Mouse (Mus musculus) brown adipose tissue, adult 24 weeks (tissue): Measurements from ENCODE around the gene Ttll6. TPM values are rescaled to one million over a fixed set of nuclear protein-coding genes. Genes with fewer than 3 reads are reported as not detected.

Experiments
- H3K27ac ChIP-seq: fragments of 200-500 bp; replicated peaks from 2 replicates; pipeline ENCODE4 v1.5.1; 2012; ENCODE audit warnings: low read depth, mild to moderate bottlenecking, low read length
- H3K4me1 ChIP-seq: fragments of 200-500 bp; 2 replicates; pipeline ENCODE4 v1.6.1; 2012; ENCODE audit warnings: low read length, mixed read lengths; ENCODE audit not compliant: control insufficient read depth, insufficient read depth, insufficient read length
- H3K4me3 ChIP-seq: fragments of 200-500 bp; 2 replicates; pipeline ENCODE4 v1.5.1; 2012; ENCODE audit warnings: low read depth, mild to moderate bottlenecking, low read length, moderate library complexity; ENCODE audit not compliant: insufficient read depth
- polyA plus RNA-seq: library from polyadenylated mRNA; stranded (reverse); fragments of >200 nt; gene quantifications from 2 replicates; pipeline ENCODE4 v1.2.4, GENCODE M21; 2012; ENCODE audit not compliant: missing spikeins, insufficient read depth, insufficient read length

Gene Ttll6
- polyA plus RNA-seq, 1 experiment, result not detected

GRCm38 (mm10) chr11:96198642-96199041 lies 65.1 kb downstream of the Ttll6 start:
- Histone ChIP-seq H3K4me3 (no peak overlapping the region), H3K27ac (no peak overlapping the region), H3K4me1 (no peaks in the 10 kb centered on the region)

DNA sequence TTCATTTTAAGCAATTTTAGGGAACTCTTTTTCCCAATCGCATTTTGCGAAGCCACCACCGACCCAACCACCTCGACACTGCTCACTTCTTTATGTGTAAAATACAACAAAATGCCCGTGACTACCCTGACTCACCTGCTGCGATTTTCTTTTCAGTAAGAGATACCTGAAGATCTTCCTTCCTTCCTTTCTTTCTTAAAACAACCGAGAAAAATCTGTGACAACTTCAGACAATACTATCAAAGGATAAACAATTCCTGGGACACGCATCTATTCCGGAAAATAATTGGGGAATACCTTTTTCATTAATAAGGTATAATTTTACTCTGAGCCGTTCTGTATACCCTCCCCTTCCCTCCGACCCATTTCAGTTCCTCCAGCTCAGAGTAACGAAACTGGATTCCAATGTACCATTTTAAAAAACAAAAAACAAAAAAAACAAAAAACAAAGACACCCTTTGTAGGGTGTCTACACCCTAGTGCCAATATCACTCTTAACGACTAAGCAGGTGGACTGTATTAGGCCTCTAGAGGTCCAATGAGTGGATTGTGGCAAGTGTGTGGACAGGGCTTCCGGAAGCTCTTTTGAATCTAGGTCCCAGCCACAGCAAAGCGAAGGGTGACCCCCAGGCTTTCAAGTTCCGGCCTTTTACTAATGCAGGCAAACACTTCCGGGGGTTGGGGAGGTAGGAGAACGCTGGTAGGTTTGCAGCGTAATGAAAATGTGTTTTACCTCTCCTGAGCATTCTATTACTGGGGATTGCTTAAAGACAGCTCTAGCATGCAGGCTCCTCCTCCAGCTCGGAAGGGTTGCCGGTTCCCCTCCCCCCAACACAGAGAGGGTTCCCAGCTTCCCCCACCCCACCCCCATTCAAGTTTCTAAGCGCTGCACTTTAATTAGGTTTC lies 65.8 kb downstream of the Ttll6 start:
- Histone ChIP-seq H3K27ac (no peak overlapping the region), H3K4me3 (no peak overlapping the region), H3K4me1 (no peaks in the 10 kb centered on the region)

DNA sequence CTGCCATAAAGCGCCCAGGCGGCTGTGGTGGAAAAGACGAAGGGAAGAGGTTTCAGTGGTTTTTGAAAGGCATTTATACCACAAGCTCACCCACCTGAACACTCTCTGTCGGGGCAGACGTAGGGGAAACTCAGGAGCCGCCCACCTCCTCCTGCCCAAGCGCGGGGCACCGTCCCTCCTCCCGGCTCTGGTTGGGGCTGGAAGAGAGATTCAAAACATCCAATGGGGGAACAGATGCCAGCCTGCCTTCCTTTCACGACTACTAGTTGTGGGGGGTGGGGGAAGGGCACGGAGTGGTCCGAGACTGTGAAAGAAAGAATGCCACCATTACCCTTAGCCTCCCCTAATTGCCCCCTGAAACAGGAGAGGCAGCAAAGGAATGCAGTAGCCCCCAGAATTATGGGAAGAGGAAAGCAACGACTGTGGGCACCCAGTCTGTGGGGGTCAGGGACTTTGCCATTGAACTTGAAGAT lies 66.6 kb downstream of the Ttll6 start:
- Histone ChIP-seq H3K4me3 (no peak overlapping the region), H3K4me1 (no peaks in the 10 kb centered on the region), H3K27ac (no peak overlapping the region)

- Histone ChIP-seq H3K4me1 (no peaks in the 10 kb centered on the region), H3K4me3 (no peak overlapping the region), H3K27ac (no peak overlapping the region)
Observed at GRCm38 (mm10) chr11:96201741-96202140, 68.2 kb downstream of the Ttll6 start.

GRCm38 (mm10) chr11:96202401-96203081 lies 69.0 kb downstream of the Ttll6 start:
- H3K27ac ChIP-seq, result no peak overlapping the region
- no peaks in the 10 kb centered on the region for H3K4me1 ChIP-seq
- no peak overlapping the region for H3K4me3 ChIP-seq

DNA sequence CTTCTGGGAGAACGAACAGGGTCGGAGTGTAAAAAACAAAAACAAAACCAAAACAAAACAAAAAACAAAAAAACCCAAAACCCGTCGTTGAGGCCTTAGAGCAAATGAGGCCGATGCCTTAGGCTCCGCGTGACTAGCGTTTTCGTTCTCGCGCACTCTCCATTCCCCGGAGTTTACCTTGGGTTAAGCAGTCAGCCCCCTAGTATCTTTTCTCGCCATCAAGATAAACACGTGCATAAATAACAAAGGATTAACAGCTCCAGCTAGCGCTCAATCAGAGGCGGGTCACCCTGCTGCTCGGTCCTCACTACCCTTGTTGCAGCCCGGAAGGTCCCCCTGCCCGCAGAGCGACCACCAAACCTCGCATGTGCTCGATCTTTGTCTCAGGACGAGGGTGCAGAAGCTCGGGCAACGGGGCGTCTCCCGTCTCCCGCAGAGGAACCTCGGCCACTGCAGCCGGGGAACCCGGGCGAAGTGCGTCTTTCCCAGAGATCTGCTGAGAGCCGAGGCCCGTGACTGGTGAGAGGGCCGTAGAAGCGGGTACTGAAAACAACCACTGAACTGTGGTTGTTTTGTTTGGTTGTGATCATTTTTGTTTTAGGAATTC lies 69.7 kb downstream of the Ttll6 start:
- Histone ChIP-seq H3K4me1 (no peaks in the 10 kb centered on the region), H3K4me3 (no peak overlapping the region), H3K27ac (no peak overlapping the region)

DNA sequence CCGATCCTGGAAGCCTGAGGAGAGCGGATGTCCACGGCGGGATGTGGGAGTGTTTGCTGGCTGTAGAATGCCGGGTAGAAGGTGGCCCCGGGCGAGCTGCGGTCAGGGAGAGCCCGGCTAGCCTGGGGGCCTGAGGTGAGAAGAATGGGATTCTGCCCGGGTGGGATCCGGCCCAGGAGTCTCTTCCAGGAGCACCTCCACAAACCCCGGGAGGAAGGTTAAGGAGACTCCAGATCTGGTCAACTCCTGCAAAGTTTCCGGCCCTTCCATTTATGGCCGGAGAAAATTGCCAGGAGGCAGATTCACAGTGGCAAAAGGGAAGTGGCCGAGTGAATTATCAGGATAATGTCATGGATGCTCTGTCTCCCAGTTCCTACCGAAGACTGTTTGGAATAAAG lies 70.2 kb downstream of the Ttll6 start:
- no peak overlapping the region for H3K4me3 ChIP-seq
- no peaks in the 10 kb centered on the region for H3K4me1 ChIP-seq
- no peak overlapping the region for H3K27ac ChIP-seq

DNA sequence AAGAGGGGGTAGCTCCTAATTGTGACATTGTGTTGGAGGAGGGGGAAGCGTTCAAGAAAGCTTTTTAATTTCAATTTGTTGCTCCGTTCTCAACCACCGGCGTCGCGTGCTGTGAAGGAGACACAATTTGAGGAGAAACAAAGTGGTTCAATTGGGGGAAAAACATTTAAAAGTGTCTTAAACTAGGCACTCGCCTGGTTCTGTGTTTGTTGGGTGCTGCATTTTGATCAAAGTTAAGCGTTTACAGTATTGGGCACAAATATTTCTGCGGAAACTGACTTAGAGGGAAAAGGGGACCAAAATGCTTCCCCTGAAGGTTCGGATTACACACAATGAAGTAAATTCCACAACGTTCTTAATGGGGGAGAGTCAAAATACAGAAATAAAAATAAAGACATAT lies 70.8 kb downstream of the Ttll6 start:
- H3K4me3 ChIP-seq, result no peak overlapping the region
- H3K27ac ChIP-seq, result no peak overlapping the region
- no peaks in the 10 kb centered on the region for H3K4me1 ChIP-seq

GRCm38 (mm10) chr11:96205426-96206131 lies 72.0 kb downstream of the Ttll6 start:
- no peak overlapping the region for H3K27ac ChIP-seq
- H3K4me3 ChIP-seq, result no peak overlapping the region
- no peaks in the 10 kb centered on the region for H3K4me1 ChIP-seq

Other genes with a start within 250 kb of the Ttll6 start
- gene B4galnt2, start 218.9 kb upstream of the Ttll6 start, polyA plus RNA-seq, result not detected in 2 replicates
- gene Igf2bp1, start 127.8 kb upstream of the Ttll6 start, polyA plus RNA-seq, result not detected in 2 replicates
- gene Gip, start 109.2 kb upstream of the Ttll6 start, polyA plus RNA-seq, result not detected in 2 replicates
- gene Snf8, start 98.9 kb upstream of the Ttll6 start, polyA plus RNA-seq, result 61.6 and 90.5 TPM in 2 replicates
- 11.5 and 13.7 TPM in 2 replicates for gene Ube2z, start 68.4 kb upstream of the Ttll6 start, polyA plus RNA-seq
- gene Atp5g1, start 58.1 kb upstream of the Ttll6 start, polyA plus RNA-seq, result 43.7 and 57.2 TPM in 2 replicates
- not detected in 2 replicates for gene Calcoco2, start 21.8 kb upstream of the Ttll6 start, polyA plus RNA-seq
- not detected in 2 replicates for gene Hoxb13, start 60.5 kb downstream of the Ttll6 start, polyA plus RNA-seq
- not detected in 2 replicates for gene Hoxb9, start 137.7 kb downstream of the Ttll6 start, polyA plus RNA-seq
- 0.58 and 1.9 TPM in 2 replicates for gene Hoxb8, start 148.1 kb downstream of the Ttll6 start, polyA plus RNA-seq
- gene Hoxb7, start 152.8 kb downstream of the Ttll6 start, polyA plus RNA-seq, result 2.1 and 2.6 TPM in 2 replicates
- gene Hoxb6, start 158.7 kb downstream of the Ttll6 start, polyA plus RNA-seq, result 0.91 and 1.9 TPM in 2 replicates
- 1.1 and 1.2 TPM in 2 replicates for gene Hoxb5, start 169.6 kb downstream of the Ttll6 start, polyA plus RNA-seq
- 6.0 and 6.4 TPM in 2 replicates for gene Hoxb4, start 184.5 kb downstream of the Ttll6 start, polyA plus RNA-seq
- gene Hoxb3, start 189.5 kb downstream of the Ttll6 start, polyA plus RNA-seq, result 1.7 and 2.0 TPM in 2 replicates
- gene Hoxb2, start 216.7 kb downstream of the Ttll6 start, polyA plus RNA-seq, result 3.2 and 3.7 TPM in 2 replicates
- gene Hoxb1, start 232.0 kb downstream of the Ttll6 start, polyA plus RNA-seq, result not detected in 2 replicates